Mouse (Mus musculus): ENCODE data around the gene Pdgfa. TPM values are rescaled to one million over a fixed set of nuclear protein-coding genes. Genes with fewer than 3 reads are reported as not detected.

Gene Pdgfa
- total and polyA plus RNA-seq, 2 experiments, result 1.8 to 3.2 TPM

DNA sequence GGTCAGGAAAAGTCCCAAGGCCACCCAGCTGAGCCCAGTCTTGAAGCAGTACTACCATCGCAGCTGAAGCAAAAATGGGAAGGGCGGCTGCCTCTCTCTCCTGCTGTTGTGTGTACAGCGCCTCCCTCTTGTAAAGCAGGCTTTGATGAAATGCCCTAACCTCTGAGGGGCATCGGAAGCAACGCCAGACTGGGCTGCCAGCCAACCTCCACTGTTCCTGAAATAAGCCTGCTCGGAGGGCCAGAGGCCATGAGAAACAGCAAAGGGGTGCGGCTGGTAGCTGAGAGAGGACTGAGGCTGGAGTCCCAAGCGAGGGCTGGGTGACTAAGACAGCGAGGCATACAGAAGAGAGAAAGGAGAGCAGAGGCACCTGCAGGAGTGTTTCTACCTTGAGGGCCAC, 8.4 kb downstream of the Pdgfa start:
- 40% methylated on average over 9 of the region's 9 CpGs for WGBS
- Histone ChIP-seq H3K4me1 (ENCODE audit: control insufficient read depth, insufficient read depth, low read length) (peaks cover 11% of the 10 kb centered on the region), H3K27ac (replicated peaks; ENCODE audit: insufficient read depth, low read depth, low read length) (no peak overlapping the region), H3K79me2 (ENCODE audit: control insufficient read depth, insufficient read depth, low read length) (peaks cover 3% of the 10 kb centered on the region; the same call in 1 of the 2 replicates), H3K4me3 (ENCODE audit: insufficient read depth, low read depth, low read length) (no peak overlapping the region), H3K36me3 (ENCODE audit: control insufficient read depth, insufficient read depth, low read length) (peaks cover 5% of the 10 kb centered on the region), H3K27me3 (ENCODE audit: control insufficient read depth, insufficient read depth, low read length) (no peaks in the 10 kb centered on the region), H3K9ac (ENCODE audit: low read depth, low read length) (no peak overlapping the region)
- TF ChIP-seq POLR2A (IDR thresholded peaks at IDR 0.05; ENCODE audit: extremely low read depth, insufficient read depth, low read length), result no peak
- DNase-seq (ENCODE audit: extremely low read depth, low read depth, low spot score), result peak; percentile 36

DNA sequence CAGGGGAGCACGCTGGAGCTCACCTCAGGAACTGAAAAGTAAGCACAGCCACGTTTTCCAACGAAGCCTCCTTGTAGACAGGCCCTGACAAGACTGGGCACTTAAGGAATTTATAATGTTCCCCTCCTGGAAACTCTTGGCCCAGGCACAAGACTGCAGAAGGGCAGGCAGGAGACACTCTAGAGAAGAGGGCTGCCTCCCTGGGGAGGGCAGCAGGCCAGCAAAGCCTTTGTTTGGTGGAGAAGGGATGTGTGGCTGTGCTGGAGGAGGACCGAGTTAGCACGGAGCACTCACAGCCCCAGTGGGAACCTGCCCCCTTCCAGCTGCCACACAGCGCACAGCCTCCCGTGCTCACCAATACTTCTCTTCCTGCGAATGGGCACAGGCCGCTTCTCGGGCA, 9.2 kb downstream of the Pdgfa start:
- Histone ChIP-seq H3K36me3 (ENCODE audit: control insufficient read depth, insufficient read depth, low read length) (peaks cover 5% of the 10 kb centered on the region), H3K4me1 (ENCODE audit: control insufficient read depth, insufficient read depth, low read length) (peaks cover 5% of the 10 kb centered on the region), H3K9ac (ENCODE audit: low read depth, low read length) (no peak overlapping the region), H3K79me2 (ENCODE audit: control insufficient read depth, insufficient read depth, low read length) (peaks cover 3% of the 10 kb centered on the region; the same call in 1 of the 2 replicates), H3K27ac (replicated peaks; ENCODE audit: insufficient read depth, low read depth, low read length) (no peak overlapping the region), H3K27me3 (ENCODE audit: control insufficient read depth, insufficient read depth, low read length) (no peaks in the 10 kb centered on the region), H3K4me3 (ENCODE audit: insufficient read depth, low read depth, low read length) (no peak overlapping the region)
- 95% methylated on average over 10 of the region's 10 CpGs for WGBS
- TF ChIP-seq CTCF (IDR thresholded peaks at IDR 0.05; ENCODE audit: low read depth, low read length), result no peak
- TF ChIP-seq POLR2A (IDR thresholded peaks at IDR 0.05; ENCODE audit: extremely low read depth, insufficient read depth, low read length), result no peak
- DNase-seq (ENCODE audit: extremely low read depth, low read depth, low spot score), result no peak

DNA sequence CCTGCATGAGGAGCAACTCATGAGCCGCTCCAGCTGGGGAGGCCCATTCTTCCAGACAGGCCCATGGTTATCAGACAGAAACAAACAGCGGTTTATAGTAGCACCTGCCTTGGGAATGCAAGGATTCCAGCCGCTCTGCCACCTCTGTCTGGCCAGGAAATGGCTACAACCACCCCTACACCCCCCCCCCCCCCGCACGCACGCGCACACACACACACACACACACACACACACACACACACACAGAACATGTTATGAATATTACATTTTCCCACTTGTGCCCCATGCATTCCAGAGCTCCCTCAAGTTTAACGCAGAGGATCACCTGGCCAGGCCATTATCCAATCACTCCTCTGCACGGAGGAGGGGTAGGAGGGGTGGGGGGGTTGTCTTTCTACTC, 15.2 kb downstream of the Pdgfa start:
- Histone ChIP-seq H3K4me3 (ENCODE audit: insufficient read depth, low read depth, low read length) (no peak overlapping the region), H3K36me3 (ENCODE audit: control insufficient read depth, insufficient read depth, low read length) (peaks cover 4% of the 10 kb centered on the region), H3K27ac (replicated peaks; ENCODE audit: insufficient read depth, low read depth, low read length) (no peak overlapping the region), H3K9ac (ENCODE audit: low read depth, low read length) (no peak overlapping the region), H3K27me3 (ENCODE audit: control insufficient read depth, insufficient read depth, low read length) (no peaks in the 10 kb centered on the region), H3K4me1 (ENCODE audit: control insufficient read depth, insufficient read depth, low read length) (peaks cover 18% of the 10 kb centered on the region), H3K79me2 (ENCODE audit: control insufficient read depth, insufficient read depth, low read length) (no peaks in the 10 kb centered on the region)
- 94% methylated on average over 9 of the region's 9 CpGs for WGBS
- TF ChIP-seq CTCF (IDR thresholded peaks at IDR 0.05; ENCODE audit: low read depth, low read length) (no peak), POLR2A (IDR thresholded peaks at IDR 0.05; ENCODE audit: extremely low read depth, insufficient read depth, low read length) (no peak)
- DNase-seq (ENCODE audit: extremely low read depth, low read depth, low spot score), result no peak

DNA sequence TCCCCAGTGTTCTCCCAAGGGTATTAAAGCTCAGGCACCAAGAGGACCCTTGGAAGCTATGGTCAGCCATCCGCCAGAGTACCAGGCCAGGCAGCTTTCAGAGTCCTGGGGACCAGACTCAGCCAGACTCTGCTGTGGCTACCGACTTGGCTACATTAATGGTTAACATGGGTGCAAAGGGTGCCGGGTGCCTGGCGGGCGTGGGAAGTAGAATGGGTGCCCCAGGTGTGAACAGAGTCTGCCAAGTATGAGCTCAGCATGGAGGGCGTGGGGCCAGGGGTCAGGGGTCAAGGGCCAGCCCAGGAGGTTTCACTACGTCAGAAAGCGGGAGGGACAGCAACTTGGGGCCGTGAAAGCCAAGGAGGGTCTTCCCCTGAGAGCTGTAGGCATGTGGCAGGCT, 16.6 kb downstream of the Pdgfa start:
- Histone ChIP-seq H3K4me1 (ENCODE audit: control insufficient read depth, insufficient read depth, low read length) (peaks cover 18% of the 10 kb centered on the region), H3K79me2 (ENCODE audit: control insufficient read depth, insufficient read depth, low read length) (no peaks in the 10 kb centered on the region), H3K9ac (ENCODE audit: low read depth, low read length) (peak overlapping the region; percentile 22; the same call in 1 of the 2 replicates), H3K27ac (replicated peaks; ENCODE audit: insufficient read depth, low read depth, low read length) (peak overlapping the region; percentile 23), H3K27me3 (ENCODE audit: control insufficient read depth, insufficient read depth, low read length) (no peaks in the 10 kb centered on the region), H3K4me3 (ENCODE audit: insufficient read depth, low read depth, low read length) (no peak overlapping the region), H3K36me3 (ENCODE audit: control insufficient read depth, insufficient read depth, low read length) (peaks cover 6% of the 10 kb centered on the region; the same call in 1 of the 2 replicates)
- DNase-seq (ENCODE audit: extremely low read depth, low read depth, low spot score), result peak; percentile 89
- no peak for TF ChIP-seq CTCF (IDR thresholded peaks at IDR 0.05; ENCODE audit: low read depth, low read length)
- no peak for TF ChIP-seq POLR2A (IDR thresholded peaks at IDR 0.05; ENCODE audit: extremely low read depth, insufficient read depth, low read length)
- WGBS, result 19% methylated on average over 9 of the region's 9 CpGs

DNA sequence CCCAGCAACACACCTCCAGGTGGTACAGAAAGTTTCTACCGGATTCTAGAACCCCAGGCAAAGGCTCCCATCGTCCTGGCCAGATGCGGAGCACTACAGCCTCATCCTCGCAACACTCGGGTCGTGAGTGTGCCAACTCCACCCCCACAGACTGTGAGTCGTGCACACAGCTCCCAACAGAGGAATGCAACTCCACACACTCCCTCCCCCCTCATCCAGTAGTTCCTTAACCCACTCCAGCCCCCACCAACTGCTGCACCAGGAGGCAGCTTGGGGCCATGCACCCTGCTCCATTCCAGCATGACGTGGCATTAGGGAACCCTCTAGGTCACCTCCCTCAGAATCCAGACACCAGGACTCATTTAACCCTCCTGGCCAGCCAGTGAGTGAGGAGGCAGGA, 17.3 kb downstream of the Pdgfa start:
- DNase-seq (ENCODE audit: extremely low read depth, low read depth, low spot score), result peak; percentile 40
- H3K27ac ChIP-seq (replicated peaks; ENCODE audit: insufficient read depth, low read depth, low read length), result peak overlapping the region; percentile 23; the same call in 1 of the 2 replicates
- no peaks in the 10 kb centered on the region for H3K27me3 ChIP-seq (ENCODE audit: control insufficient read depth, insufficient read depth, low read length)
- H3K9ac ChIP-seq (ENCODE audit: low read depth, low read length), result peak overlapping the region; percentile 25; the same call in 1 of the 2 replicates
- 23% methylated on average over 8 of the region's 8 CpGs for WGBS
- TF ChIP-seq CTCF (IDR thresholded peaks at IDR 0.05; ENCODE audit: low read depth, low read length) (no peak), POLR2A (IDR thresholded peaks at IDR 0.05; ENCODE audit: extremely low read depth, insufficient read depth, low read length) (0 out of 2 replicates have a peak, but pooled peaks have one; percentile 7)
- no peak overlapping the region for H3K4me3 ChIP-seq (ENCODE audit: insufficient read depth, low read depth, low read length)
- no peaks in the 10 kb centered on the region for H3K79me2 ChIP-seq (ENCODE audit: control insufficient read depth, insufficient read depth, low read length)
- H3K4me1 ChIP-seq (ENCODE audit: control insufficient read depth, insufficient read depth, low read length), result peaks cover 18% of the 10 kb centered on the region
- H3K36me3 ChIP-seq (ENCODE audit: control insufficient read depth, insufficient read depth, low read length), result peaks cover 6% of the 10 kb centered on the region; the same call in 1 of the 2 replicates

DNA sequence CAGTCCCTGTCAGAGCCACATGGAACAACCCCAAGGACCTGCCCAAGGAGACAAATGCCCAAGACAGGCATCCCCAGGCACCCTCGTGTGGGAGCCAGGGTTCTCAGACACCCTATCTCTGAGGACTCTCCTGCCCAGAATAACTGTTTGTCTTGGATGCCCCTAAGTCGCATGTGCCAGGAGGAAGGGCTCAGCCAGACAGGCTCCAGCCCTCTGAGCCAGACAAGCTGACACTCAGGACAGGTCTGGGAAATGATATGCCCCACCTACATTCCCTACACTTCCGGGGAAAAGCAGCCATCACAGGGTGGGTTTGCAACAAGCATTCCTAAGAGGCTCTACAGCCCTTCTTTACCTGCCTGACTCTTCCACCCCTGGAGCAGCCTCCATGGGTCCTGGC, 19.4 kb downstream of the Pdgfa start:
- TF ChIP-seq POLR2A (IDR thresholded peaks at IDR 0.05; ENCODE audit: extremely low read depth, insufficient read depth, low read length), result no peak
- no peak for TF ChIP-seq CTCF (IDR thresholded peaks at IDR 0.05; ENCODE audit: low read depth, low read length)
- H3K9ac ChIP-seq (ENCODE audit: low read depth, low read length), result no peak overlapping the region
- no peaks in the 10 kb centered on the region for H3K27me3 ChIP-seq (ENCODE audit: control insufficient read depth, insufficient read depth, low read length)
- H3K4me1 ChIP-seq (ENCODE audit: control insufficient read depth, insufficient read depth, low read length), result peaks cover 18% of the 10 kb centered on the region
- H3K27ac ChIP-seq (replicated peaks; ENCODE audit: insufficient read depth, low read depth, low read length), result 0 out of 2 replicates have a peak overlapping the region, but pooled peaks have one; percentile 6
- peaks cover 2% of the 10 kb centered on the region; the same call in 1 of the 2 replicates for H3K36me3 ChIP-seq (ENCODE audit: control insufficient read depth, insufficient read depth, low read length)
- no peak overlapping the region for H3K4me3 ChIP-seq (ENCODE audit: insufficient read depth, low read depth, low read length)
- no peaks in the 10 kb centered on the region for H3K79me2 ChIP-seq (ENCODE audit: control insufficient read depth, insufficient read depth, low read length)
- peak; percentile 87 for DNase-seq (ENCODE audit: extremely low read depth, low read depth, low spot score)
- WGBS, result 15% methylated on average over 3 of the region's 3 CpGs

Measured in liver, adult 2 months (tissue).